Comparison of ENCODE assay signal across 8 mouse cellular contexts in the genomic region with DNA sequence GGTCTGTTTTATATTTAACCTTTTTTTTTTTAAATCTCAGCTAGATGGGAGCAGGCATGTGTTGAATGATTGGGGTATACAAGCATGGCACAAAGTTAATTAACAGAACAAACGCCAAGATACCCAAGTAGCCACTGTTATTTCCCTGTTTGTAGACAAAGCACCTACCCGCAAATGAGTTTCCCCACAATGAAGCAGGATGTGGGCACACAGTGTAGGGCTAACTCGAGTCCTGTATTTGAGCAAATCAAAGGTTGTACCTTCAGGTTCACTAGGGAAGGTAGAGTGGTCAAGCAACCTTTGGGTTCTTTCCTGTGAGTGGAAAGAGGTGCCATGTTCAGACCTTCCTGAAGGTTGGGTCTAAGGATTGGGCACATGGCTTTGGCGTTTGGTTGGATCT. TPM values are rescaled to one million over a fixed set of nuclear protein-coding genes. Genes with fewer than 3 reads are reported as not detected.
DNase-seq lines count a peak whose midpoint lies in the region; ATAC-seq and TF ChIP-seq lines count a peak whose summit lies in the region.
"Had no signal": no experiment of that assay in that cellular context is flagged by ENCODE, and none has a peak within 500 bp of the region (broad histone marks: within the 10 kb centered on the region; RNA-seq: fewer than 3 reads in every experiment).

No protein-coding gene starts in this region.

- no peak overlapping the region for H3K4me2 ChIP-seq in hindbrain, embryonic 13.5 days
- H3K4me2 ChIP-seq in hindbrain, embryonic 16.5 days (ENCODE audit: low read length) = no peak overlapping the region
- H3K4me2 ChIP-seq in liver, embryonic 14.5 days (ENCODE audit: low read depth) = 0 out of 2 replicates have a peak overlapping the region, but pooled peaks have one; percentile 18

- peak; percentile 41 for DNase-seq in CD4-positive, CD25-positive, alpha-beta regulatory T cell, adult 2 months (ENCODE audit: low read depth, low spot score)
- no peak for DNase-seq in liver, embryonic 14.5 days (ENCODE audit: low read depth in 3 of 3, low spot score in 3 of 3)
- DNase-seq in thymus, postnatal 36 days = no peak
- no peak for DNase-seq in left cerebral cortex, adult 11 months (ENCODE audit: low spot score)

- no peak for TF ChIP-seq POLR2A in ES-Bruce4 (IDR thresholded peaks at IDR 0.05; ENCODE audit: insufficient read depth, low read length)

- 0 out of 2 replicates have a peak overlapping the region, but pooled peaks have one; percentile 50 for H3K27ac ChIP-seq in hindbrain, embryonic 13.5 days
- no peak overlapping the region for H3K27ac ChIP-seq in hindbrain, embryonic 16.5 days (ENCODE audit: low read depth, low read length)
- H3K27ac ChIP-seq in ES-Bruce4 (ENCODE audit: insufficient read depth, low read length) = peak overlapping the region; percentile 33
- no peak overlapping the region for H3K27ac ChIP-seq in liver, embryonic 14.5 days

- H3K4me1 ChIP-seq in hindbrain, embryonic 13.5 days (replicated peaks) = peaks cover 25% of the 10 kb centered on the region
- H3K4me1 ChIP-seq in hindbrain, embryonic 16.5 days (ENCODE audit: control insufficient read depth, insufficient read depth, low read depth, low read length) = peaks cover 10% of the 10 kb centered on the region
- H3K4me1 ChIP-seq in ES-Bruce4 (ENCODE audit: control insufficient read depth, insufficient read depth, low read length) = peaks cover 11% of the 10 kb centered on the region
- peaks cover 10 to 42% of the 10 kb centered on the region in 2 experiments for H3K4me1 ChIP-seq in liver, embryonic 14.5 days (replicated peaks; ENCODE audit: control insufficient read depth in 2 of 2, insufficient read depth in 2 of 2, low read length in 1 of 2)

- TF ChIP-seq CTCF in ES-Bruce4 (IDR thresholded peaks at IDR 0.05; ENCODE audit: low read depth, low read length) = no peak
- TF ChIP-seq CTCF in liver, embryonic 14.5 days (IDR thresholded peaks at IDR 0.05; ENCODE audit: low read depth) = no peak

- ATAC-seq in hindbrain, embryonic 13.5 days (ENCODE audit: low FRiP score) = no peak
- no peak for ATAC-seq in hindbrain, embryonic 16.5 days
- ATAC-seq in liver, embryonic 14.5 days (ENCODE audit: insufficient read depth) = no peak
- ATAC-seq: forebrain, embryonic 16.5 days had no signal

- H3K27me3 ChIP-seq in hindbrain, embryonic 13.5 days = no peaks in the 10 kb centered on the region
- no peaks in the 10 kb centered on the region for H3K27me3 ChIP-seq in hindbrain, embryonic 16.5 days (replicated peaks; ENCODE audit: control insufficient read depth, insufficient read depth, low read length)
- no peaks in the 10 kb centered on the region for H3K27me3 ChIP-seq in ES-Bruce4 (ENCODE audit: control insufficient read depth, insufficient read depth, low read length, poor library complexity, severe bottlenecking)
- H3K27me3 ChIP-seq in liver, embryonic 14.5 days (ENCODE audit: control insufficient read depth, insufficient read depth, low read length) = no peaks in the 10 kb centered on the region

- H3K4me3 ChIP-seq in hindbrain, embryonic 13.5 days = no peak overlapping the region
- no peak overlapping the region for H3K4me3 ChIP-seq in hindbrain, embryonic 16.5 days (ENCODE audit: low read length)
- H3K4me3 ChIP-seq in ES-Bruce4 (ENCODE audit: low read depth, low read length) = no peak overlapping the region
- H3K4me3 ChIP-seq in liver, embryonic 14.5 days (ENCODE audit: insufficient read depth in 1 of 2, low read depth in 2 of 2, low read length in 2 of 2) = no peak overlapping the region

- WGBS in hindbrain, embryonic 13.5 days = 85% methylated on average over 4 of the region's 4 CpGs
- 81% methylated on average over 4 of the region's 4 CpGs for WGBS in hindbrain, embryonic 16.5 days
- WGBS in liver, embryonic 14.5 days (ENCODE audit: insufficient replicate concordance) = 52% methylated on average over 4 of the region's 4 CpGs

- no peaks in the 10 kb centered on the region; the same call in 1 of the 2 replicates for H3K36me3 ChIP-seq in hindbrain, embryonic 13.5 days
- H3K36me3 ChIP-seq in hindbrain, embryonic 16.5 days (ENCODE audit: control insufficient read depth, insufficient read depth, low read length) = no peaks in the 10 kb centered on the region
- peaks cover 9% of the 10 kb centered on the region for H3K36me3 ChIP-seq in ES-Bruce4 (ENCODE audit: control insufficient read depth, insufficient read depth, low read length, poor library complexity, severe bottlenecking)
- no peaks in the 10 kb centered on the region for H3K36me3 ChIP-seq in liver, embryonic 14.5 days (replicated peaks; ENCODE audit: control insufficient read depth, insufficient read depth, low read depth)

- H3K9ac ChIP-seq in hindbrain, embryonic 13.5 days = no peak overlapping the region
- no peak overlapping the region for H3K9ac ChIP-seq in hindbrain, embryonic 16.5 days (ENCODE audit: low read depth, low read length)
- no peak overlapping the region for H3K9ac ChIP-seq in ES-Bruce4 (ENCODE audit: low read depth, poor library complexity, severe bottlenecking)
- H3K9ac ChIP-seq in liver, embryonic 14.5 days (replicated peaks) = no peak overlapping the region

- H3K9me3 ChIP-seq in hindbrain, embryonic 13.5 days = no peaks in the 10 kb centered on the region
- H3K9me3 ChIP-seq in hindbrain, embryonic 16.5 days (ENCODE audit: control insufficient read depth, low read length) = no peaks in the 10 kb centered on the region
- H3K9me3 ChIP-seq in ES-Bruce4 (replicated peaks; ENCODE audit: control insufficient read depth, insufficient read depth, low read length, poor library complexity, severe bottlenecking) = no peaks in the 10 kb centered on the region
- no peaks in the 10 kb centered on the region for H3K9me3 ChIP-seq in liver, embryonic 14.5 days (ENCODE audit: control insufficient read depth, low read length)

- TF ChIP-seq EP300 in ES-Bruce4 (IDR thresholded peaks at IDR 0.05; ENCODE audit: insufficient read depth, low read depth, low read length) = no peak
- TF ChIP-seq EP300 in liver, embryonic 14.5 days (IDR thresholded peaks at IDR 0.05; ENCODE audit: low read depth) = no peak

RNA-seq across cellular contexts. Expression of gene Spred2, which starts 41.5 kb away (rescaled TPM):
- polyA plus RNA-seq in hindbrain, embryonic 13.5 days (2015; fragmentation: Nextera tagmentation; extraction: Ambion mirVana) = 6.0 and 6.1 TPM in 2 replicates
- 6.7 and 7.4 TPM in 2 replicates for polyA plus RNA-seq in hindbrain, embryonic 16.5 days (2015; fragmentation: Nextera tagmentation; extraction: Ambion mirVana)
- polyA plus RNA-seq in ES-Bruce4 (2011; ENCODE audit: insufficient read depth, insufficient read length, low read depth, missing spikeins) = 41.9 and 43.5 TPM in 2 replicates
- 3.1 and 3.4 TPM in 2 replicates for polyA plus RNA-seq in liver, embryonic 14.5 days (2012; rRNA removed)
- 1.0 and 1.3 TPM in 2 replicates for polyA plus RNA-seq in liver, embryonic 14.5 days (2014; fragmentation: Nextera tagmentation; extraction: Ambion mirVana)

Comparison
In these comparisons a context has a peak if more than half of its experiments do, and no peak if none do; other contexts are left out.
1. H3K27ac ChIP-seq: peak in hindbrain, embryonic 13.5 days (single experiment) and ES-Bruce4 (single experiment); none in hindbrain, embryonic 16.5 days (single experiment) and liver, embryonic 14.5 days (single experiment).